Mouse (Mus musculus) G1E (cell line): Measurements from ENCODE around the gene Serpina3b.

Source experiments
- CTCF ChIP-seq: IDR thresholded peaks from 2 replicates; pipeline ENCODE4 v1.5.1; 2012; ENCODE audit warnings: low read depth, low read length, inconsistent platforms, mixed read lengths
- TAL1 ChIP-seq: conservative IDR thresholded peaks from 2 replicates; pipeline ENCODE4 v1.6.1; 2012; ENCODE audit warnings: low read depth, low read length, inconsistent platforms, mixed read lengths

GRCm38 (mm10) chr12:104186041-104186581 lies 58.3 kb downstream of the Serpina3b start:
- no peak for TF ChIP-seq TAL1
- no peak for TF ChIP-seq CTCF
